Mouse (Mus musculus) liver, adult 2 months (tissue): ENCODE results near the gene Abi1.

Experiments used
- CTCF ChIP-seq: fragments of 200-500 bp; IDR thresholded peaks from 2 replicates; pipeline ENCODE4 v1.5.1; 2011; ENCODE audit warnings: low read depth, low read length, control low read depth
- POLR2A ChIP-seq: fragments of 200-500 bp; IDR thresholded peaks from 2 replicates; pipeline ENCODE4 v1.6.1; 2011; ENCODE audit warnings: low read length, control low read depth; ENCODE audit not compliant: insufficient read depth; ENCODE audit errors: extremely low read depth

DNA sequence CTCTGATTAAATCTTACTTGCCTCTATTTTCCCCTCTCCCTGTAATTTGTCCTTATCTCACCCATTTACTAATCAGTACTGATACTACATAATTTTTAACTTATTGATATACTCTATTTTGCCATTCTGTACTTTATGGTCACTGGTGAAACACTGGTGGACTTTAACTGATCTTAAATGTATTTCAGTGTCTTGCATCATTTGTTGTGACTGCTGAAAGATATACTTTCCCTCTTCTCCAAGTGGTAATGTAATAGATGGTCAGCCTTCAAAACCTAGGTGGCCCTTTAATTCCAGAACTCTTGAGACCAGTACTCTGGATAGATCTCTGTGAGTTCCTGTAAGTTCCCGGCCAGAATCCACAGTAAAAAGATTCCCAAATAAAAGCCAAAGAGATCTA is 40.4 kb downstream of the Abi1 start:
- TF ChIP-seq CTCF, result no peak
- no peak for TF ChIP-seq POLR2A
